Mouse (Mus musculus) heart, adult 18-20 months (tissue): Measurements from ENCODE around the gene Pla2g12a. TPM values are rescaled to one million over a fixed set of nuclear protein-coding genes. Genes with fewer than 3 reads are reported as not detected.

ENCODE experiments used
- total RNA-seq, 2 experiments: library from RNA; stranded (reverse); gene quantifications; 2 replicates each; pipeline ENCODE4 v1.2.3; 2021

The Pla2g12a gene
- total RNA-seq, 2 experiments from 2014 or later, result 46.3 to 61.8 TPM

Other genes with a start within 250 kb of the Pla2g12a start
- 1 to 10 TPM; 2.1 to 2.9 TPM for gene Egf, start 123.3 kb upstream of the Pla2g12a start, total RNA-seq
- gene Lrit3, start 74.6 kb upstream of the Pla2g12a start, total RNA-seq, result not detected
- gene Rrh, start 56.0 kb upstream of the Pla2g12a start, total RNA-seq, result not detected
- 10 to 100 TPM; 14.7 to 17.5 TPM for gene Gar1, start 47.2 kb upstream of the Pla2g12a start, total RNA-seq
- gene Cfi, start 42.7 kb upstream of the Pla2g12a start, total RNA-seq, result under 1 TPM; 0.40 to 0.80 TPM
- gene Casp6, start 22.8 kb downstream of the Pla2g12a start, total RNA-seq, result 10 to 100 TPM; 11.3 to 12.6 TPM
- gene Mcub, start 91.6 kb downstream of the Pla2g12a start, total RNA-seq, result 1 to 10 TPM; 1.6 to 2.4 TPM
- gene Sec24b, start 182.9 kb downstream of the Pla2g12a start, total RNA-seq, result 10 to 100 TPM; 21.0 to 25.4 TPM